Mouse (Mus musculus) hematopoietic stem cell, adult 5-6 weeks (primary cell): Measurements from ENCODE around the gene Pxn. TPM values are rescaled to one million over a fixed set of nuclear protein-coding genes. Genes with fewer than 3 reads are reported as not detected.

Experiments used
- ATAC-seq, 2 experiments: fragments of 125-278 bp in 1 of 2; replicated peaks in 1 of 2; 2 replicates each; pipeline ENCODE4 v1.8.0; 2016 to 2017; ENCODE audit warnings: inconsistent platforms in 2 of 2, mild to moderate bottlenecking in 2 of 2, moderate number of reproducible peaks in 2 of 2, low read depth in 1 of 2, moderate TSS enrichment in 1 of 2; ENCODE audit not compliant: low FRiP score in 2 of 2, poor library complexity in 2 of 2, severe bottlenecking in 2 of 2, insufficient read depth in 1 of 2, low TSS enrichment in 1 of 2
- total RNA-seq: library from RNA; stranded (forward); fragments of 172-1452, 232-1000 nt; gene quantifications from 2 replicates; pipeline ENCODE4 v1.2.3, GENCODE M21; 2017

Gene Pxn
- total RNA-seq, 1 experiment from 2014 or later, result 118 TPM

GRCm38 (mm10) chr5:115534290-115534731, 27.8 kb downstream of the Pxn start:
- no peak for ATAC-seq

- peak in 1 of 2 experiments; percentile 22; a peak in 1 of 4 replicates for ATAC-seq
These were observed 28.4 kb downstream of the Pxn start for GRCm38 (mm10) chr5:115534856-115535255.

- peak in 1 of 2 experiments; percentile 43; a peak in 3 of 4 replicates for ATAC-seq
These were observed 29.2 kb downstream of the Pxn start for GRCm38 (mm10) chr5:115535635-115536034.

- no peak for ATAC-seq
These were observed 31.7 kb downstream of the Pxn start for GRCm38 (mm10) chr5:115538017-115538692.

- ATAC-seq, result peak; percentile 54 to 59
These were observed 32.2 kb downstream of the Pxn start for GRCm38 (mm10) chr5:115538693-115539043.

- peak; percentile 20 to 57; a peak in 2 of 4 replicates for ATAC-seq
These were observed 36.3 kb downstream of the Pxn start for GRCm38 (mm10) chr5:115542635-115543384.

GRCm38 (mm10) chr5:115543509-115544253, 37.2 kb downstream of the Pxn start:
- peak; percentile 30 to 42 for ATAC-seq

GRCm38 (mm10) chr5:115544655-115545185, 38.2 kb downstream of the Pxn start:
- ATAC-seq, result no peak

GRCm38 (mm10) chr5:115545636-115546035, 39.2 kb downstream of the Pxn start:
- no peak for ATAC-seq

- ATAC-seq, result no peak
These were observed 40.1 kb downstream of the Pxn start for GRCm38 (mm10) chr5:115546536-115546935.

GRCm38 (mm10) chr5:115547014-115547413, 40.5 kb downstream of the Pxn start:
- ATAC-seq, result no peak

GRCm38 (mm10) chr5:115547421-115547820, 40.9 kb downstream of the Pxn start:
- no peak for ATAC-seq

- no peak for ATAC-seq
These were observed 42.2 kb downstream of the Pxn start for GRCm38 (mm10) chr5:115548501-115549285.

- no peak for ATAC-seq
These were observed 44.1 kb downstream of the Pxn start for GRCm38 (mm10) chr5:115550482-115551005.

- no peak for ATAC-seq
These were observed 44.9 kb downstream of the Pxn start for GRCm38 (mm10) chr5:115551386-115551785.

GRCm38 (mm10) chr5:115551799-115552198, 45.3 kb downstream of the Pxn start:
- ATAC-seq, result no peak
